Mouse (Mus musculus): Measurements from ENCODE around the gene Casz1. TPM values are rescaled to one million over a fixed set of nuclear protein-coding genes. Genes with fewer than 3 reads are reported as not detected.

The Casz1 gene
- polyA plus RNA-seq, 1 experiment from 2014 or later, result 1.1 TPM

DNA sequence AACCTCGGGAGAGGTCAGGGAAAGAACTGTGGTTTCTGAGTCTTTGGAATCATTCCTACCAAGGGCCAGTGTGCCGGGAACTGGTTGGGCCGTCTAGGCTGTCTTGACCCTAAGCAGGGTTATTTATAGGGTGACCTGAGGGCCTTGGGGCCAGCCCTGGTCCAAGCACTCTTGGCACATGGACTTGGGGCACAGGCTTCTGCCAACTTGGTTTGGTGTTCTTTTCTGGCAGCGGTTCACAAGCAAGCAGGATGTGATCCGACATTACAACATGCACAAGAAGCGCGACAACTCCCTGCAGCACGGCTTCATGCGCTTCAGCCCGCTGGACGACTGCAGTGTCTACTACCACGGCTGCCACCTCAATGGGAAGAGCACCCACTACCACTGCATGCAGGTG, 132.5 kb downstream of the Casz1 start:
- 92% methylated on average over 12 of the region's 12 CpGs for whole genome bisulfite sequencing
- H3K9ac ChIP-seq (replicated peaks), result no peak overlapping the region

GRCm38 (mm10) chr4:148938546-148938945, 134.3 kb downstream of the Casz1 start:
- Histone ChIP-seq H3K27me3 (peaks cover 8% of the 10 kb centered on the region; the same call in 1 of the 2 replicates), H3K36me3 (no peaks in the 10 kb centered on the region), H3K9me3 (no peaks in the 10 kb centered on the region), H3K4me3 (no peak overlapping the region), H3K9ac (replicated peaks) (no peak overlapping the region), H3K4me2 (replicated peaks) (no peak overlapping the region), H3K4me1 (peaks cover 26% of the 10 kb centered on the region), H3K27ac (replicated peaks) (no peak overlapping the region)
- 90% methylated on average over 26 of the region's 26 CpGs for WGBS
- ATAC-seq (replicated peaks), result no peak

More for the DNA sequence above, 132.5 kb downstream of the Casz1 start:
- H3K36me3 ChIP-seq, result no peaks in the 10 kb centered on the region
- H3K4me3 ChIP-seq, result no peak overlapping the region
- H3K4me2 ChIP-seq (replicated peaks), result no peak overlapping the region
- no peaks in the 10 kb centered on the region; the same call in 1 of the 2 replicates for H3K27me3 ChIP-seq
- H3K27ac ChIP-seq (replicated peaks), result no peak overlapping the region
- no peak for ATAC-seq (replicated peaks)
- H3K9me3 ChIP-seq, result no peaks in the 10 kb centered on the region
- H3K4me1 ChIP-seq, result peaks cover 26% of the 10 kb centered on the region

DNA sequence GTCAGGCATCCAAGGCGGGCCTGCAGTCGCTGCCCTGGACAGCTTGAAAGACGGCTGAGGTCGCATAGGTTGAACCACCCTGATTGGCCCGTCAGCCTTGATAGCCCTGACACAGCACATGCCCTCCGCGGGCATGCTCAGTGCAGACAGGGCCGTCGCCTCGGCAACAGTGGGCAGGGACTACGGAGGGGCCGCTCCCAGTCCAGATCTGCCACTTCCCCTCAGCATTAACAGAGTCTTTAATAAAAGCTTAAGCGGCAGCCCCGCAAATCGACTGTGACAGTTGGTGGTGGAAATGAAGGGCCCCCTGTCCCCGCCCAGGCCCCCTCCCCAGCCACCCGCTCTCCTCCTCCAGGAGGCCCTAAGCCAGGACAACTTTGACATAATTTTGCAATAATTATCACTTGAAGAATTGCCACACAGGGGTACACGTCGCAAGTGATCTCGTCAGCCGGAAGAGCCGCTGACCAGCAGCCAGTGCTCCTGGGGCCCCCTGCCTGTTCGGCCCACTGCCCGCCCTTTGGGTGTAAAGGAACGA, 136.5 kb downstream of the Casz1 start:
- H3K27ac ChIP-seq (replicated peaks), result no peak overlapping the region
- no peak overlapping the region; the same call in 1 of the 2 replicates for H3K9ac ChIP-seq (replicated peaks)
- H3K4me3 ChIP-seq, result no peak overlapping the region
- H3K36me3 ChIP-seq, result no peaks in the 10 kb centered on the region
- peak; percentile 74 for ATAC-seq (replicated peaks)
- 5% methylated on average over 25 of the region's 25 CpGs for WGBS
- peaks cover 8% of the 10 kb centered on the region; the same call in 1 of the 2 replicates for H3K27me3 ChIP-seq
- peak overlapping the region; percentile 33 for H3K4me2 ChIP-seq (replicated peaks)
- H3K9me3 ChIP-seq, result no peaks in the 10 kb centered on the region
- H3K4me1 ChIP-seq, result peaks cover 18% of the 10 kb centered on the region

DNA sequence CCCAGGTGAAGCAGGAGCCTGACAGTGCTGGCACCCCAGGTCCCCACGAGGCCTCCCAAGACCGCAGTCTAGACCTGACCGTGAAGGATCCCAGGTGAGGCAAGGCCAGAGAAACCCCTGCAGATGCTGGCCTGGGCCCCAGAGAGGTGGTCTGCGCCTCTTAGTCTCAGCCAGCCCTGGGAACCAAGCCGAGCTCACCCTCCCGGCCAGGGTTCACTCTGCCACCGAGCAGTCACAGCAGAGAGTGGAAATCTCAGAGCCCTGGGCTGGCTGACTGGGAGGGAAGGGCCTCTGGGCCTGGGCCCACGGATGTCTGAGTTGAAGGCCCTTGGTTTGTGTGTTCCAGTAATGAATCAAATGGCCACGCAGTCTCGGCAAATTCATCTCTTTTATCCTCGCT, 137.1 kb downstream of the Casz1 start:
- Histone ChIP-seq H3K27me3 (peaks cover 8% of the 10 kb centered on the region; the same call in 1 of the 2 replicates), H3K27ac (replicated peaks) (no peak overlapping the region; the same call in 1 of the 2 replicates), H3K36me3 (no peaks in the 10 kb centered on the region), H3K4me2 (replicated peaks) (no peak overlapping the region), H3K4me3 (no peak overlapping the region), H3K9me3 (no peaks in the 10 kb centered on the region), H3K4me1 (peaks cover 17% of the 10 kb centered on the region), H3K9ac (replicated peaks) (no peak overlapping the region)
- ATAC-seq (replicated peaks), result no peak
- 48% methylated on average over 11 of the region's 11 CpGs for WGBS

- no peak overlapping the region for H3K27ac ChIP-seq (replicated peaks)
- peaks cover 17% of the 10 kb centered on the region for H3K4me1 ChIP-seq
- no peaks in the 10 kb centered on the region for H3K36me3 ChIP-seq
- H3K9me3 ChIP-seq, result no peaks in the 10 kb centered on the region
- no peak overlapping the region for H3K9ac ChIP-seq (replicated peaks)
- WGBS, result 41% methylated on average over 5 of the region's 5 CpGs
- ATAC-seq (replicated peaks), result no peak
- H3K4me3 ChIP-seq, result no peak overlapping the region
- peaks cover 8% of the 10 kb centered on the region; the same call in 1 of the 2 replicates for H3K27me3 ChIP-seq
- H3K4me2 ChIP-seq (replicated peaks), result no peak overlapping the region
Observed at GRCm38 (mm10) chr4:148943099-148943498, 138.9 kb downstream of the Casz1 start.

- peak; percentile 63 for ATAC-seq (replicated peaks)
- Histone ChIP-seq H3K4me1 (peaks cover 25% of the 10 kb centered on the region), H3K27ac (replicated peaks) (no peak overlapping the region), H3K9me3 (no peaks in the 10 kb centered on the region), H3K36me3 (no peaks in the 10 kb centered on the region), H3K9ac (replicated peaks) (no peak overlapping the region), H3K4me3 (no peak overlapping the region), H3K27me3 (peaks cover 11% of the 10 kb centered on the region; the same call in 1 of the 2 replicates), H3K4me2 (replicated peaks) (no peak overlapping the region)
- WGBS, result 62% methylated on average over 4 of the region's 4 CpGs
Observed at GRCm38 (mm10) chr4:148945476-148945881, 141.2 kb downstream of the Casz1 start.

DNA sequence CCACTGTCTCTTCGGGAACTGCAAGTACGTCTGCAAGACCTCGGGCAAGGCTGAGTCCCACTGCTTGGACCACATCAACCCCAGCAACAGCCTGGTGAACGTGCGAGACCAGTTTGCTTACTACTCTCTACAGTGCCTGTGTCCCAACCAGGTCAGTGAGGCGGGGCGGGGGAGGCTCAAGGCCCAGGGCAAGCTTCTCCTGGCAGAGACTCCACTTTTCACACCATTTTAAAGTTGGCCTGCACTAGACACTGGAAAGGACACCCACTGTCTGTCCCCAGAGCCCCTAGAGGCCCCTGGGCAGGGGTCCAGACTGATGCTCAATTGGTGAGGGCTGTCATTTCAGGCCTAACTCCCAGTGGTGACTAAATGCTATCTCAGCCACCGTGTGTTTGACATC, 141.8 kb downstream of the Casz1 start:
- peak; percentile 14; the same call in 1 of the 2 replicates for ATAC-seq (replicated peaks)
- no peaks in the 10 kb centered on the region for H3K9me3 ChIP-seq
- no peak overlapping the region for H3K9ac ChIP-seq (replicated peaks)
- peaks cover 15% of the 10 kb centered on the region; the same call in 1 of the 2 replicates for H3K27me3 ChIP-seq
- no peak overlapping the region for H3K27ac ChIP-seq (replicated peaks)
- 90% methylated on average over 8 of the region's 8 CpGs for WGBS
- peaks cover 25% of the 10 kb centered on the region for H3K4me1 ChIP-seq
- no peak overlapping the region for H3K4me3 ChIP-seq
- H3K4me2 ChIP-seq (replicated peaks), result no peak overlapping the region
- no peaks in the 10 kb centered on the region for H3K36me3 ChIP-seq

- peaks cover 24% of the 10 kb centered on the region; the same call in 1 of the 2 replicates for H3K27me3 ChIP-seq
- 66% methylated on average over 10 of the region's 10 CpGs for WGBS
- no peaks in the 10 kb centered on the region for H3K9me3 ChIP-seq
- peaks cover 39% of the 10 kb centered on the region for H3K4me1 ChIP-seq
- no peaks in the 10 kb centered on the region for H3K36me3 ChIP-seq
- H3K27ac ChIP-seq (replicated peaks), result no peak overlapping the region
- ATAC-seq (replicated peaks), result no peak
- no peak overlapping the region for H3K4me2 ChIP-seq (replicated peaks)
- H3K9ac ChIP-seq (replicated peaks), result no peak overlapping the region
- no peak overlapping the region for H3K4me3 ChIP-seq
Observed at GRCm38 (mm10) chr4:148947833-148948388, 143.7 kb downstream of the Casz1 start.

DNA sequence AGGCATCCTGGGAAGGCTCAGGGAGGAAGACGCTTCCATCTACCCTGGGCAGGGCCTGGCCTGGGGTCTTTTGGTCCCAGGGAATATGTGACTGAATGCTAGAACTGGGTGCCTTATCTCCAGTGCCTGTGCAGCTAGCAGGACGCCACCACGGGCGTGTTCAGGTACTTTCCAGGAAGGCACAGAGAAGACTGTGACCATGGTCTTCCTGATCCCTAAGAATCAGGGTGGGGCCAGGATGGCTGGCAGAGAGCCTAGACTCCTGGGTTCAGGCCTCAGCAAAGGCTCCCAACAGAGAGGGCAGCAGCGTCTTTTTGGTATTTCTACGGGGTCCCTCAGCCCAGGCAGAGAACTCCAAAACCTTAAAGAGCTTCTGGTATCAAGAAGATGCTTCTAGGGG, 146.3 kb downstream of the Casz1 start:
- Histone ChIP-seq H3K9me3 (no peaks in the 10 kb centered on the region), H3K27me3 (peaks cover 37% of the 10 kb centered on the region; the same call in 1 of the 2 replicates), H3K36me3 (no peaks in the 10 kb centered on the region), H3K27ac (replicated peaks) (no peak overlapping the region; the same call in 1 of the 2 replicates), H3K4me1 (peaks cover 42% of the 10 kb centered on the region), H3K4me3 (no peak overlapping the region), H3K4me2 (replicated peaks) (no peak overlapping the region), H3K9ac (replicated peaks) (no peak overlapping the region)
- WGBS, result 44% methylated on average over 6 of the region's 6 CpGs
- ATAC-seq (replicated peaks), result peak; percentile 7; the same call in 1 of the 2 replicates

DNA sequence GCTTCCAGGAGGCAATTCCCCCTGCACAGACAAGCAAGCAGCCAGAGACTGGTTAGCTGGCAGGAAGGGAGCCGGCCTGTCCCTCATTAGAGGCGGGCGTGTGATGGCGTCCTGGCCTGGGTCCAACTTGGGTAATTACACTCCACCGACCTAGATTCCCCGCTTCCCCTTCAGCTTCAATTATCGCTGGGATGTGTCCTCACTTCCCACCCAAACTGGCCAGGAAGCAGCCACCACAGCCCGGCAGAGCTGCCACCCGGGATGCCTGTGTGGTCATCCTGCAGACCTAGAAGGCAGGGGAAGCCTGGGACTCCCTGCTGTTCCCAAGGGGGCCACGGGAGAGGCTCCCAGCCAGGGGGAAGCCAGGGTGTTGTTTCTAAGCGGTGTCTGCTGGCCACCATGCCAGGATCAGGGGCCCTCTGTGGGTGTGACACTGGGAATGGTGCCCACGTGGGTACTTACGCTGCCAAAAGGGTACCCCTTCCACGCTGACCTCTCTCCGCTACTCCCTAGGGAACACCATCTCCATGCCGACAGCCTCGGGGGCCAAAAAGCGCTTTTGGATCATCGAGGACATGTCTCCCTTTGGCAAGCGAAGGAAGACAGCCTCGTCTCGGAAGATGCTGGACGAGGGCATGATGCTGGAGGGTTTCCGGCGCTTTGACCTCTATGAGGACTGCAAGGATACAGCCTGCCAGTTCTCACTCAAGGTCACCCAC, 146.9 kb downstream of the Casz1 start:
- 15% methylated on average over 25 of the region's 25 CpGs for WGBS
- Histone ChIP-seq H3K27me3 (peaks cover 37% of the 10 kb centered on the region; the same call in 1 of the 2 replicates), H3K36me3 (no peaks in the 10 kb centered on the region), H3K4me2 (replicated peaks) (peak overlapping the region; percentile 89), H3K4me3 (peak overlapping the region; percentile 42; the same call in 1 of the 2 replicates), H3K9ac (replicated peaks) (no peak overlapping the region), H3K9me3 (no peaks in the 10 kb centered on the region), H3K4me1 (peaks cover 45% of the 10 kb centered on the region), H3K27ac (replicated peaks) (no peak overlapping the region; the same call in 1 of the 2 replicates)
- peak; percentile 72 for ATAC-seq (replicated peaks)

DNA sequence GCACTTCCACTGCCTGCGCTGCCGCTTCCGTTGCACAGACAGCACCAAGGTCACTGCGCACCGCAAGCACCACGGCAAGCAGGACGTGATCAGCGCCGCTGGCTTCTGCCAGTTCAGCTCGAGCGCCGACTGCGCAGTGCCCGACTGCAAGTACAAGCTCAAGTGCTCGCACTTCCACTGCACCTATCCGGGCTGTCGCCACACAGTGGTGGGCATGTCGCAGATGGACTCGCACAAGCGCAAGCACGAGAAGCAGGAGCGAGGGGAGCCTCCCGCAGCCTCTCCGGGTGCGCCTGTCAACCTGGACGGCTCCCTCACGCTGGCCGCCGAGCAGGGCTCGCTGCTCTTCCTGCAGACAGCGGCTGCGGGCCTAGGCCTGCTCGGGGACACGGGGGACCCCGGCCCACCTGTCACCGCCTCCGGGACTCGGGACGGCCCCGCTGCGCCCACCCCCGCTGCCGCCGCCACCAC, 147.6 kb downstream of the Casz1 start:
- H3K4me1 ChIP-seq, result peaks cover 46% of the 10 kb centered on the region
- ATAC-seq (replicated peaks), result peak; percentile 16
- H3K9me3 ChIP-seq, result no peaks in the 10 kb centered on the region
- no peak overlapping the region for H3K27ac ChIP-seq (replicated peaks)
- H3K4me3 ChIP-seq, result peak overlapping the region; percentile 42
- H3K36me3 ChIP-seq, result no peaks in the 10 kb centered on the region
- H3K9ac ChIP-seq (replicated peaks), result peak overlapping the region; percentile 47
- 2% methylated on average over 42 of the region's 44 CpGs for WGBS
- peak overlapping the region; percentile 89 for H3K4me2 ChIP-seq (replicated peaks)
- H3K27me3 ChIP-seq, result peaks cover 37% of the 10 kb centered on the region; the same call in 1 of the 2 replicates
